Mouse (Mus musculus): ENCODE results near the gene Mrpl46. TPM values are rescaled to one million over a fixed set of nuclear protein-coding genes. Genes with fewer than 3 reads are reported as not detected.

Mrpl46 gene
- polyA plus RNA-seq, 1 experiment from 2014 or later: 80.3 TPM

DNA sequence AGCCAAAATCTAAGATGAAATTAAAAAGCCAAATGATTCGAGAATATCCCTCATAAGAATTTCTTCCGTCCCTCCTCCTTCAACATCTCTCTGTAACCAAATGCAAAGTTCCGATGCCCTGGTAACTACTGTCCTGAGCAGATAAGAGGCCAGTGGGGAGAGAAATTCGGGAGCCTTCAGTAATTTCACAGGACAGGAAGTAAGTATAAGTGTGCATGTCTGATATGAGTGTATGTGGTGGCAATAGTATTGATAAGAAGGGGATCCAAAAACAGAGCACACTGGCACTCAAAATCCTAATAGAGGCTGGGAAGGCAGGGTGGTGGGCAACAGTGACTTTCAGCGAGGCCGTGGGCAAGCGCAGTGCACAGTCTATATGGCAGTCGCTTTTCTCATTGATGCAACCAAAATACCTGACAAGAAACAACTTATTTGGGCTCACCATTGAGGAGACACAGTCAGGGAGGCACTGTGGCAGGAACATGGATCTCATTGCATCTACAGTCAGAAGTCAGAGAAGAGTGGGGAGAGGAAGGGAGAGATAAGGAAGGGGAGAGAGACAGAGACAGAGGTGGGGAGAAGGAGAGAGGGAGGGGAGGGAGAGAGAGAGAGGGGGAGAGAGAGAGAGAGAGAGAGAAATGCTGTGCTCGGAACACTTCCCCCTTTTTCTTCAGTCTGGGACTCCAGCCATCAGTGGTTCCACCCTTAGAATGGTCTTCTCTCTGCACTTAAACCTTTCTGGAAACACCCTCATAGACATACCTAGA is 16.6 kb upstream of the Mrpl46 start:
- Histone ChIP-seq H3K4me2 (ENCODE audit: low read depth, severe bottlenecking) (no peak overlapping the region), H3K9ac (ENCODE audit: low read length) (no peak overlapping the region), H3K4me3 (ENCODE audit: low read depth, low read length) (no peak overlapping the region), H3K27me3 (ENCODE audit: control insufficient read depth, insufficient read depth, low read length) (no peaks in the 10 kb centered on the region), H3K9me3 (ENCODE audit: control insufficient read depth, low read length) (no peaks in the 10 kb centered on the region), H3K4me1 (ENCODE audit: control insufficient read depth, insufficient read depth, low read length) (no peaks in the 10 kb centered on the region), H3K27ac (replicated peaks; ENCODE audit: low read depth, low read length) (no peak overlapping the region), H3K36me3 (ENCODE audit: control insufficient read depth, insufficient read depth, low read length) (no peaks in the 10 kb centered on the region)
- 76% methylated on average over 9 of the region's 9 CpGs for WGBS
- ATAC-seq (ENCODE audit: insufficient number of reproducible peaks, low FRiP score, low TSS enrichment, low read depth): no peak
- no peak for DNase-seq (ENCODE audit: low spot score)

DNA sequence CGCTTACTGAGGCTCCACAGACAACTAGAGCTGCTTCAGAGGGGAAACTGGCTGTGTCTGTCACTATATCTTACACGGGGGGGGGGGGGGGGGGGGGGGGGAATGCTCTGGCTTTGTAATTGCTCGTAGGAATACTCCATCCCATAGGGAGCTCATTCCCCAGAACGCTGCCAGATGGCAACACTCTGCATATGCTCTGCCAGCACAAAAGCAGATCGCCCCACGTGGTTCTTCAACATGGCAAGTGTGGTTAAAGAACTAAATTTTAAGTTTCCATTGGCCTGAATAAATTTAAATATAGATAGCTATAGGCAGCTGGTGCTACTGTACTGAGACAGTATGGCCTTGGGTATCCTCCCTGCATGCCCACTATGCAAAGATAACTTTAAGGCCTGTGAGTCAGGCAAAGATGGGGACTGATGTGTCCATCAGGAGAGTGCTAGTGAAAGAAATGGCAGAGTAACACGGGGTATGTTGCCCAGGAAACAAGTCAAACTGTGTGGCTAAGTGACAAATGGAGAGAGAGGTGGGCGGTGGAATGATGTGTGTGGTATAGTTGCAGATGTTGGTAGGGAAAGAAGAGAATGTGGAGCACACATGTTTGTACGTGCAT is 14.6 kb upstream of the Mrpl46 start:
- no peak overlapping the region for H3K9ac ChIP-seq (ENCODE audit: low read length)

DNA sequence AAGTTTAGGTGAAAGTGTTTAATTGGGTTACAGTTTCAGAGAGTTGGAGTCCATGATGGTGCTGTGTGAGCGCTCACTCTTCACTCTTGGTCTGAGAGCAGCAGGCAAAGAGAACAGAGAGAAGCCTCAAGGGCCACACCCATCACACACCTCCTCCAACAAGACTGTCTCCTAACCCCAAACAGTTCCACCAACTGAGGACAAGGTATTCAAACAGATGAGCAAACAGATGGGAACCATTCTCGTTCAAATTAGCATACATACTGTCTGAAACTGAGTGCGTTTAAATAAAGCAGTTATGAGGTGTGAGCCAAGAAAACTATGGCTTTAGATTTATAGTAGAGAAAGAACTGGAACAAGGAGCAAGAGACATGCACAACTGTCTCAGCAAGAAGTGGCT is 13.3 kb upstream of the Mrpl46 start:
- no peak overlapping the region for H3K4me3 ChIP-seq (ENCODE audit: low read depth, low read length)
- no peaks in the 10 kb centered on the region for H3K36me3 ChIP-seq (ENCODE audit: control insufficient read depth, insufficient read depth, low read length)
- WGBS: 93% methylated on average over 3 of the region's 3 CpGs
- no peaks in the 10 kb centered on the region for H3K9me3 ChIP-seq (ENCODE audit: control insufficient read depth, low read length)
- no peak overlapping the region for H3K27ac ChIP-seq (replicated peaks; ENCODE audit: low read depth, low read length)
- no peaks in the 10 kb centered on the region for H3K27me3 ChIP-seq (ENCODE audit: control insufficient read depth, insufficient read depth, low read length)
- no peaks in the 10 kb centered on the region for H3K4me1 ChIP-seq (ENCODE audit: control insufficient read depth, insufficient read depth, low read length)
- no peak overlapping the region for H3K4me2 ChIP-seq (ENCODE audit: low read depth, severe bottlenecking)
- no peak for ATAC-seq (ENCODE audit: insufficient number of reproducible peaks, low FRiP score, low TSS enrichment, low read depth)
- DNase-seq (ENCODE audit: low spot score): no peak
- H3K9ac ChIP-seq (ENCODE audit: low read length): no peak overlapping the region

More for the DNA sequence above, 14.6 kb upstream of the Mrpl46 start:
- H3K36me3 ChIP-seq (ENCODE audit: control insufficient read depth, insufficient read depth, low read length): no peaks in the 10 kb centered on the region
- WGBS: 66% methylated on average over 8 of the region's 9 CpGs
- no peak overlapping the region for H3K4me3 ChIP-seq (ENCODE audit: low read depth, low read length)
- no peak overlapping the region for H3K4me2 ChIP-seq (ENCODE audit: low read depth, severe bottlenecking)
- no peaks in the 10 kb centered on the region for H3K27me3 ChIP-seq (ENCODE audit: control insufficient read depth, insufficient read depth, low read length)
- DNase-seq (ENCODE audit: low spot score): no peak
- H3K27ac ChIP-seq (replicated peaks; ENCODE audit: low read depth, low read length): no peak overlapping the region
- no peak for ATAC-seq (ENCODE audit: insufficient number of reproducible peaks, low FRiP score, low TSS enrichment, low read depth)
- H3K4me1 ChIP-seq (ENCODE audit: control insufficient read depth, insufficient read depth, low read length): no peaks in the 10 kb centered on the region
- no peaks in the 10 kb centered on the region for H3K9me3 ChIP-seq (ENCODE audit: control insufficient read depth, low read length)

DNA sequence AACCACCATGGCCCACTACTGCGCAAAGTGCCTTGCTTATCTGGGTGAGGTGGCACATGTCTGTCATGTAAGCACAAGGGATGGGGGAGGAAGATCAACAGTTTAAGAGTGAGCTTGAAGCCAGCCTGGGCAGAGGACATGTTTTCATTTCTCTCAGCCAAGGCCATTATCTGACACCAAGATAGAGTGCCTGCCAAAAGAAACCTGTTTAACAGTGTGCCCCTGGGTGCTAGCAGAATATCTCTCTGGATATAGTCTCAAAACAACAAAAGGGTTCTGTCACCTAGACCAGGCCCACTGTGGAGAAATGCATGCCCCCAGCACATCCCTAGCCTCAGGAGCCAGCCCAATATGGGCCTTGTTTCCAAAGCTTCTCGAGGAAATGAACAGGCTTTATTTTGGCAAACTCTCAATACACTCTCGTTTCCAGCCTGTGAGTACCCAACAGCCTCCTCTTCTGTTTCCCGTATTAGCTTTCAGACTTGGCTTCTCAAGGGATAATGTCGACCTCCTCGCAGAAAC is 11.3 kb upstream of the Mrpl46 start:
- H3K36me3 ChIP-seq (ENCODE audit: control insufficient read depth, insufficient read depth, low read length): no peaks in the 10 kb centered on the region
- no peak overlapping the region for H3K4me3 ChIP-seq (ENCODE audit: low read depth, low read length)
- H3K9me3 ChIP-seq (ENCODE audit: control insufficient read depth, low read length): no peaks in the 10 kb centered on the region
- H3K4me2 ChIP-seq (ENCODE audit: low read depth, severe bottlenecking): no peak overlapping the region
- no peak overlapping the region for H3K27ac ChIP-seq (replicated peaks; ENCODE audit: low read depth, low read length)
- no peak for ATAC-seq (ENCODE audit: insufficient number of reproducible peaks, low FRiP score, low TSS enrichment, low read depth)
- H3K4me1 ChIP-seq (ENCODE audit: control insufficient read depth, insufficient read depth, low read length): no peaks in the 10 kb centered on the region
- no peak overlapping the region for H3K9ac ChIP-seq (ENCODE audit: low read length)
- WGBS: 81% methylated on average over 6 of the region's 6 CpGs
- H3K27me3 ChIP-seq (ENCODE audit: control insufficient read depth, insufficient read depth, low read length): no peaks in the 10 kb centered on the region
- DNase-seq (ENCODE audit: low spot score): no peak

DNA sequence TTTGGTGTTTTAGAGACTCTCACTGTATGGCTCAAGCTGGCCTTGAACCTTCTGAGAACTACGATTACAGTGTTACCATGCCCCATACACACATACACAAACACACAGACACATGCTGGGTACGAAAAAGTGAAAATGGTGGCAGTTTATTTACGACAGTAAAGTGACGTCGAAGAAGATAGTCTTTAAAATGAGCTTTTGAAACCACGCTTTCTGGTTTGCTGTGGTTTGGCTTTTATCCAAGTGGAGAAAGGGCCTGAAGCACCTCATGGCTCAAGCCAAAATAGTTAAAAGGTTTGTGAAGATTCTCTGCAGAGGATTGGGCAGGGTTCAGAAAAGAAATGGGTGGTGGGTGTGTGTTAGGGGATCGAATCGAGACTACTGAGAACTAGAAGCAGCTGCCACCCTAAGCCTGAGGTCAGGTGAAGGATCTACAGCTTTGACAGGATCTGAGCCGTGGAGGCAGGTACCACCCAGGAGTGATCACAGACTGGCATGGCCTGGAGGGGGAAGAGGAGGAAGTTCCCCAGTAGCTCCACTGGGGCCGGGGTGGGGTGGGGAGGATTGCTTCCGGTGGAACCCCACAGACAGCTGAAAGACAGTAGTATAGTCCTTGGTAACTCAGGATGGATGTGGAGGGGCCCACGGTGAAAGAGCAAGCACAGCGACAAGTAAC is 10.7 kb upstream of the Mrpl46 start:
- H3K4me2 ChIP-seq (ENCODE audit: low read depth, severe bottlenecking): no peak overlapping the region
- H3K4me1 ChIP-seq (ENCODE audit: control insufficient read depth, insufficient read depth, low read length): no peaks in the 10 kb centered on the region
- no peak overlapping the region for H3K27ac ChIP-seq (replicated peaks; ENCODE audit: low read depth, low read length)
- no peaks in the 10 kb centered on the region for H3K9me3 ChIP-seq (ENCODE audit: control insufficient read depth, low read length)
- no peak for ATAC-seq (ENCODE audit: insufficient number of reproducible peaks, low FRiP score, low TSS enrichment, low read depth)
- no peak for DNase-seq (ENCODE audit: low spot score)
- 0 out of 2 replicates have a peak, but pooled peaks cover 2% of the 10 kb centered on the region for H3K36me3 ChIP-seq (ENCODE audit: control insufficient read depth, insufficient read depth, low read length)
- WGBS: 90% methylated on average over 13 of the region's 13 CpGs
- H3K27me3 ChIP-seq (ENCODE audit: control insufficient read depth, insufficient read depth, low read length): no peaks in the 10 kb centered on the region
- H3K9ac ChIP-seq (ENCODE audit: low read length): no peak overlapping the region
- H3K4me3 ChIP-seq (ENCODE audit: low read depth, low read length): no peak overlapping the region

DNA sequence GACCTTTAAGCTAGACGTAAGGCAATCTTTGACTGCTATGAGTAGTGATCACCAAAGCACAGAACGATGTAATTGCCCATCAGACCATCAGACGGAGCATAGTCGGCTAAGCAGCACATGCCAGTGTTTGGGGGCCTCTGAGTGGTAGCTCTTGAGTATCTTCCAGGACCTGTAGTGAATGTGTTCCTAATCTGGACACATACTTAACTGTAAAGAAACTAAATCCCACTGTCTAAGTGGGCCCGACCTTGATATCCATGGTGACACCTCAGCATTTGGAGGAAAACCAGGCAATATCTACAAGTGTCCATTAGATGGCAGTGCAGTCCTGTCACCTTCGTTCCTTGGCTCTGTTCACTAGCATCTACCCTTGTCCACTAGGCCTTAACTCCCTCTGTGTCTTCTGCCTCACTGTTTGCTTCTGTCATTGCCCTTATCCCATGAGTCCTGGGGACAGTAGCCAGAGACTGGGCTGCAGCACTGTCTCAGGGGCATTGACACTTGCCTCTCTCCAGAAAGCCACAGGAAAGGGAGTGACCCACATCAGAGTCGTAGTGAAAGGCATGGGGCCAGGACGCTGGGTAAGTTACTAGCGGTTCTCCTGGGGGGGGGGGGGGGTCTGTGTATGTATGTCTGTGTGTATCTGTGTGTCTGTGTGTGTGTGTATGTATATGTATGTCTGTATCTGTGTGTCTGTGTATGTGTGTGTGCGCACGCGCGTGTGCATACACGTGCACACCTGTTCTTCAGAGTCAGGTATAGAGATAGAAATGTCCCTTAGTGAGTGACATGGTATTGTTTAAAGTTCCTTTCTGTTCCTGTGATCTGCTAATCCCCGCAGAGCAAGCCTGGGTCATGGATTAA is 8.3 kb upstream of the Mrpl46 start:
- Histone ChIP-seq H3K9me3 (ENCODE audit: control insufficient read depth, low read length) (no peaks in the 10 kb centered on the region), H3K4me2 (ENCODE audit: low read depth, severe bottlenecking) (no peak overlapping the region), H3K4me1 (ENCODE audit: control insufficient read depth, insufficient read depth, low read length) (no peaks in the 10 kb centered on the region), H3K27ac (replicated peaks; ENCODE audit: low read depth, low read length) (no peak overlapping the region), H3K9ac (ENCODE audit: low read length) (no peak overlapping the region), H3K36me3 (ENCODE audit: control insufficient read depth, insufficient read depth, low read length) (0 out of 2 replicates have a peak, but pooled peaks cover 2% of the 10 kb centered on the region), H3K27me3 (ENCODE audit: control insufficient read depth, insufficient read depth, low read length) (no peaks in the 10 kb centered on the region), H3K4me3 (ENCODE audit: low read depth, low read length) (no peak overlapping the region)
- DNase-seq (ENCODE audit: low spot score) (peak; percentile 62), ATAC-seq (ENCODE audit: insufficient number of reproducible peaks, low FRiP score, low TSS enrichment, low read depth) (0 out of 2 replicates have a peak, but pooled peaks have one; percentile 64)
- WGBS: 86% methylated on average over 15 of the region's 15 CpGs

DNA sequence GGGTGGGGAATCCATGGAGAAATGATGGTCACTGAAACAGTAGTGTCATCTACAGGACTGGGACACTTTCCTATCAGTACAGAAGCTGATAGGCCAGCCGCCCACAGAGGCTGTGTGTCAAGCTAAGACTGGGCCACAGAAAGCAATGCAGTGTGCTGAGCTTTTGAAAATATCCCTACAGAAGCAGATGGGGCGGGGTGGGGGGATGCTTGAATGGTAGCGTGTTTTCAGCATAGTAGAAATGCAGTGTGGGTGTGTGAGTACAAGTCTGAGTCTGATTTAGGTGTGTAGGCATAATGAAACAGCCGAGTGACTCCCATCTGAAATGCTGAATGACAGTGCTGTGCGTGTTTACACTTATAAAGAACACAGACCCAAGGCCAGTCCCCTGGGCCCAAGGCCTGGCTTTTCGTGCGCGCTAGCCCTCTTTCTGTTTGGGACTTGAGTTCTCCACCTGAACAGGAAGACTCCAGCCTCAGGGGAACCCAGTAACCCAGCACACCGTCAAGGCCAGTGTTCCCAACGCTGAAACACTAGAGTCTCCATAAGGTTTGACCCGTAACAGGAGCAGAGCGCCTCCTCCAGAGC is 4.6 kb upstream of the Mrpl46 start:
- DNase-seq (ENCODE audit: low spot score) (no peak), ATAC-seq (ENCODE audit: insufficient number of reproducible peaks, low FRiP score, low TSS enrichment, low read depth) (no peak)
- no peak overlapping the region for H3K4me3 ChIP-seq (ENCODE audit: low read depth, low read length)
- peaks cover 4% of the 10 kb centered on the region; the same call in 1 of the 2 replicates for H3K36me3 ChIP-seq (ENCODE audit: control insufficient read depth, insufficient read depth, low read length)
- H3K27ac ChIP-seq (replicated peaks; ENCODE audit: low read depth, low read length): no peak overlapping the region
- no peak overlapping the region for H3K9ac ChIP-seq (ENCODE audit: low read length)
- no peaks in the 10 kb centered on the region; the same call in 1 of the 2 replicates for H3K4me1 ChIP-seq (ENCODE audit: control insufficient read depth, insufficient read depth, low read length)
- H3K27me3 ChIP-seq (ENCODE audit: control insufficient read depth, insufficient read depth, low read length): no peaks in the 10 kb centered on the region
- no peak overlapping the region for H3K4me2 ChIP-seq (ENCODE audit: low read depth, severe bottlenecking)
- no peaks in the 10 kb centered on the region for H3K9me3 ChIP-seq (ENCODE audit: control insufficient read depth, low read length)
- 90% methylated on average over 12 of the region's 12 CpGs for WGBS

Data from limb, embryonic 11.5 days (tissue).